Mouse (Mus musculus) urinary bladder, postnatal 10 days (tissue): Measurements from ENCODE around the gene Frrs1l.

Experiments used
- DNase-seq: peaks from one replicate; pipeline ENCODE4 v3.0.0; 2022; ENCODE audit warnings: low spot score

Gene Frrs1l

GRCm38 (mm10) chr4:56912382-56913001 lies 77.7 kb downstream of the Frrs1l start:
- DNase-seq, result no peak

GRCm38 (mm10) chr4:56909568-56909967 lies 80.6 kb downstream of the Frrs1l start:
- DNase-seq, result no peak

GRCm38 (mm10) chr4:56907671-56908070 lies 82.5 kb downstream of the Frrs1l start:
- DNase-seq, result no peak
